Mouse (Mus musculus) forebrain, embryonic 16.5 days (tissue): ENCODE results near the gene Mrpl38. TPM values are rescaled to one million over a fixed set of nuclear protein-coding genes. Genes with fewer than 3 reads are reported as not detected.

Experiments used
- ATAC-seq: fragments of 200-750 bp; cut with Nextera tagmentation; 2 replicates; pipeline ENCODE4 v1.8.0; 2017; ENCODE audit warnings: mild to moderate bottlenecking, moderate library complexity
- H3K27ac ChIP-seq: fragments of 300-500 bp; sonication (generic); 2 replicates; pipeline ENCODE4 v1.5.1; 2014; ENCODE audit warnings: low read length, control low read depth
- H3K27me3 ChIP-seq: fragments of 300-500 bp; sonication (generic); replicated peaks from 2 replicates; pipeline ENCODE4 v1.6.1; 2014; ENCODE audit warnings: low read length; ENCODE audit not compliant: control insufficient read depth, insufficient read depth
- H3K36me3 ChIP-seq: fragments of 300-500 bp; sonication (generic); 2 replicates; pipeline ENCODE4 v1.6.1; 2014; ENCODE audit not compliant: control insufficient read depth, insufficient read depth
- H3K4me1 ChIP-seq: fragments of 300-500 bp; sonication (generic); replicated peaks from 2 replicates; pipeline ENCODE4 v1.6.1; 2014; ENCODE audit warnings: low read length; ENCODE audit not compliant: control insufficient read depth, insufficient read depth
- H3K4me2 ChIP-seq: fragments of 300-500 bp; sonication (generic); 2 replicates; pipeline ENCODE4 v1.6.1; 2014; ENCODE audit warnings: mild to moderate bottlenecking, low read length, control low read depth
- H3K4me3 ChIP-seq: fragments of 300-500 bp; sonication (generic); replicated peaks from 2 replicates; pipeline ENCODE4 v1.5.1; 2014; ENCODE audit warnings: mild to moderate bottlenecking, low read length, control low read depth
- H3K9ac ChIP-seq: fragments of 300-500 bp; sonication (generic); replicated peaks from 2 replicates; pipeline ENCODE4 v1.6.1; 2014; ENCODE audit warnings: low read depth, low read length, control low read depth
- H3K9me3 ChIP-seq: fragments of 300-500 bp; sonication (generic); 2 replicates; pipeline ENCODE4 v1.6.1; 2016; ENCODE audit warnings: low read length; ENCODE audit not compliant: control insufficient read depth
- WGBS: fragments of 180-500 bp; shearing (Covaris S2); extraction: QIAGEN DNeasy Blood & Tissue Kit; methylation state at CpG from one replicate; pipeline ENCODE4 v1.1.7; 2014; 5-methylcytosine and 5-hydroxymethylcytosine counted together
- polyA plus RNA-seq: library from polyadenylated mRNA; unstranded; fragments of >200 nt; fragmentation: Nextera tagmentation; extraction: Ambion mirVana; gene quantifications from 2 replicates; pipeline ENCODE4 v1.2.1, GENCODE M21; 2015

Gene Mrpl38
- polyA plus RNA-seq, 1 experiment from 2014 or later, result 75.2 TPM

DNA sequence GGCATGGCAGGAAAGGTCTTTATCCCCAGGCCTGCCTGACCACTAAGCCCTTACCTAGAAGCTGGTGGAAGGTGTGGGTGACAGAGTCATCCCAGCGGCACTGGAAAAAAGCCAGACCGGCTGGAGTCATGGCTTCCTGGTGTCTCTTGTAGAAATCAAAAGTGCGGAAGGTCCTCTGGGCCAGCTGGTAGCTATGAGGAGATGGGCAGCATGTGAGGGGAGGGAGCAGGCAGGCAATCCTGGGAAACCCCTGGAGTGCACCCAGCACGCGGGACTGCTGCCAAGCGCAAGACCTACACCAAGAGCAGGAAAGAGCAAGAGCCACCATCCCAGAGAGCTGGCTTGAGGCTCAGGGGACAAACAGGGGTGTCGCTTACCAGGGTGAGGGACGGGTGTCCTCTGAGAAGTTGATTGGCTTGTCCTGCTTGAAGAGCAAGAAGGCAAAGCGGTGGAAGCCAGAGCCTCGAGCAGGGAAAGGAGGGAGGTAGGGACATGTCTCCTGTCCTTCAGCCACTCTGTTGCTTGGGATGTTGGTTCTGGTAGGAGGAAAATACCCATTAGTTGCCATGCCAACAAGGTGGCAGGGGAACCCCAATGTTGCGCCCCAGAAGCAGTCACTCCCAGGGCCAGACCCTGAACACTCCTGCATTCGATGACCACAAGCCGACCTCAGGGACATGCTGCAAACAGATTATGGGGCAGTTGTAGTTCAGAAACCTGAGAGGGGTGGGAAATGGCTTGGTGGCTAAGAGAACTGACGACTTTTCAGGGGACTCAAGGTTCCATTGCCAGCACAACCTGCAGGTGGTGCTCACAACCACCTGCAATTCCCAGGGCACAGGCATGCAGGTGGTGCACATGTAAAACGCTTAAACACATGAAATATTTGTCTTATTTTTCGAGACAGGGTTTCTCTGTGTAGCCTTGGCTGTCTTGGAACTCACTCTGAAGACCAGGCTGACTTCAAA, 6.0 kb downstream of the Mrpl38 start:
- ATAC-seq, result no peak
- no peak overlapping the region for H3K4me3 ChIP-seq
- H3K9ac ChIP-seq, result no peak overlapping the region
- H3K27me3 ChIP-seq, result no peaks in the 10 kb centered on the region
- H3K27ac ChIP-seq, result no peak overlapping the region
- H3K36me3 ChIP-seq, result no peaks in the 10 kb centered on the region; the same call in 1 of the 2 replicates
- H3K9me3 ChIP-seq, result no peaks in the 10 kb centered on the region
- 88% methylated on average over 16 of the region's 16 CpGs for WGBS
- H3K4me2 ChIP-seq, result no peak overlapping the region
- H3K4me1 ChIP-seq, result peaks cover 22% of the 10 kb centered on the region

DNA sequence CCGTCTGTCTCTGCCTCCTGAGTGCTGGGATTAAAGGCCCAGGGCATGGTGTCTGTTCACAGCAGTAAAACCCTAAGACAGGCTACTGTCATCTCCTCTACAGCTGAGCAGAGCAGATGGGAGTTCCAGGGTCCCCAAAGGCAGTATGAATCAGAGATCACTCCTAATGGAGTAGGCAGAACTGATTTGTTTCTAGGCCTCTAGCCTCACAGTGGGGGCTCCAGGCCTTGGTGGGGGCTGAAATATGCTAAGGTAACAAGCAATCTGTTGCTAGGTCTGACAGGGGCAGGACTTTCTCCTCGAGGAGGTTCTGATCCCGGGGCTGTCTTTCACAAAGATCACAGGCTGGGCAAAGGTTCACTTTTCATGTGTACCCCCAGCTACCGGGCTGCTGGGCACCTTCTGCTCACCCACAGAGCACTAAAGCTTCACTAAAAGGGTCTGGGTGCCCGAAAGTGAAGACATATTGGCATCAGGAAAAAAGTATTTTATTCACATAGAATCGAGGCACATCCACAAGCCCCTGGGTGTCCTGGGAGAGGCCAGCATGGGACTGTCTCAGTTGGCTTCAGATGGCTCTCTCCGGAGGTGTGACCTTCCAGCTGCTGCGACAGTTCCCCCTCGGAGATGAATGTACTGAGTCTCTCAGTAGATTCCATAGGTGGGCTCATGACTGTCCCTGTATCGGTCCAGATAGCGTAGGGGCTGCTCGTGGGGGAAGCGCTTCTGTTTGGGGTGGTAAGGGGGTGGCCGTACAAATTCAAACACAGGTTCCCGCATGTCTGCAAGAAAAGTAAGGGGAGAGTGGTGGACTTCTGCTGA, 7.1 kb downstream of the Mrpl38 start:
- Histone ChIP-seq H3K27me3 (no peaks in the 10 kb centered on the region), H3K4me1 (peaks cover 23% of the 10 kb centered on the region), H3K9me3 (no peaks in the 10 kb centered on the region), H3K27ac (no peak overlapping the region; the same call in 1 of the 2 replicates), H3K4me3 (peak overlapping the region; percentile 61), H3K9ac (no peak overlapping the region), H3K4me2 (peak overlapping the region; percentile 76), H3K36me3 (no peaks in the 10 kb centered on the region; the same call in 1 of the 2 replicates)
- 83% methylated on average over 15 of the region's 15 CpGs for WGBS
- no peak for ATAC-seq

DNA sequence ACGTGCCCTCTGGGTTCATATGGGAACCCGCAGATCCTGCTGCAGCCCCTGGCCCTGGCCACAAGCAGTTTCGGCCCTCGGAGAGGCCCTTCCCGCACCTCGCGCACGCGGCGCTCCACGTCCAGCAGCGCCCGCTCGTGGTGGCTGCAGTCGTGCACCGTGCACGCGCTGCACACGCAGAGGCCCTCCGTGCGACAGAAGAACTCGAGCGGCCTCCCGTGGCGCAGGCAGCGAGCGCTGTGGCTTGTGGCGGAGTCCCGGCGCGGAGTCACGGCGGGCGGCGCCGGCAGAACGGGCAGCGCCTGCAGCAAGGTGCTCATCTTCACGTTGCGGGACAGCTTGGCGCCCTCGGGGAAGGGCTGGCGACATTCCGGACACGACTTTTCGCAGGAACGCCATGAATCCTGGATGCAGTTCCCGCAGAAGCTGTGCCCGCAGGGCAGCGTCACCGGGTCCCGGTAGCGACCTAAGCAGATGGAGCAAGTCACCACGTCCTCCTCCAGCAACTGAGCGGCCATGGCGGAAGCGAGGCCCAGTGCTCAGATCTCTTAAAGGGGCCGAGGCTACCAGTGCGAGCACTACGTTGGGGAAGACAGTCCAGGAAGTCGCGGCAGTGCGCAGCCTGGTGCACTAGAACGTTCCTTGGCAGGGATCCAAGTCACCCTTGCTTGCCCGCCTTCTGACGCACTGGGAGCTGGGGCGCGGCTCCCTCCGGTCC, 8.0 kb downstream of the Mrpl38 start, which contains the start of gene Trim65:
TSS of gene Trim65 (minus strand) at position 641 of the 718 bp plus-strand sequence.
- ATAC-seq, result peak; percentile 92
- Histone ChIP-seq H3K4me3 (peak within 1 kb of the TSS; percentile 61), H3K4me2 (peak within 1 kb of the TSS; percentile 76), H3K36me3 (no peaks in the 10 kb centered on the region; the same call in 1 of the 2 replicates), H3K9me3 (no peaks in the 10 kb centered on the region), H3K4me1 (peaks cover 23% of the 10 kb centered on the region), H3K27me3 (no peaks in the 10 kb centered on the region), H3K27ac (peak within 1 kb of the TSS; percentile 88), H3K9ac (peak within 1 kb of the TSS; percentile 78)
- WGBS, result under 1% methylated on average over 69 of the region's 69 CpGs

DNA sequence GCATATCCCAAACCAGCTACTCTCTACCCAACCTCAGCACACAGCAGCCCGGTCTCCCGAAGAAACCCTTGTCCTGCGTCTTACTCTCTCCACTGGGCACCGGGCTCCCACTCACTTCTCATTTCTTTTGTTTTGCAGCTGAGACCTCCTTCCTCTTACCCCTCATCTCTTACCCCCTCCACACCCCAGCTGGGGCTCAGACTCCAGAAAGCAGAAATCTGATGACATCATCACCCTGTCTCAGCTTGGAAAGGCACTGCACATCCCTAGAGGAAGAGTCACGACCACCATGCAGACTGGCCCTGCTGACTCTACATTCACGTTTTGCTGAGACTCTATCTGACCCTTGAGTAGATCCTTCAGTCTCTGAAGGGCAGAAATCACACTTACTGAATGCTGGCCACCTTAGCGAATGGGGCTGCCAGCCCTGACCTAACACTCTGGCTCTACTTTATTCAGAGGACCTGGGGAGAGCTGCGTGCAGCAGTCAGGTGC, 8.6 kb downstream of the Mrpl38 start:
- peak; percentile 27 for ATAC-seq
- Histone ChIP-seq H3K4me2 (peak overlapping the region; percentile 76), H3K27me3 (no peaks in the 10 kb centered on the region), H3K9me3 (no peaks in the 10 kb centered on the region), H3K4me3 (peak overlapping the region; percentile 61), H3K4me1 (peaks cover 23% of the 10 kb centered on the region), H3K36me3 (no peaks in the 10 kb centered on the region; the same call in 1 of the 2 replicates), H3K27ac (peak overlapping the region; percentile 88), H3K9ac (peak overlapping the region; percentile 78)
- 38% methylated on average over 8 of the region's 8 CpGs for WGBS

DNA sequence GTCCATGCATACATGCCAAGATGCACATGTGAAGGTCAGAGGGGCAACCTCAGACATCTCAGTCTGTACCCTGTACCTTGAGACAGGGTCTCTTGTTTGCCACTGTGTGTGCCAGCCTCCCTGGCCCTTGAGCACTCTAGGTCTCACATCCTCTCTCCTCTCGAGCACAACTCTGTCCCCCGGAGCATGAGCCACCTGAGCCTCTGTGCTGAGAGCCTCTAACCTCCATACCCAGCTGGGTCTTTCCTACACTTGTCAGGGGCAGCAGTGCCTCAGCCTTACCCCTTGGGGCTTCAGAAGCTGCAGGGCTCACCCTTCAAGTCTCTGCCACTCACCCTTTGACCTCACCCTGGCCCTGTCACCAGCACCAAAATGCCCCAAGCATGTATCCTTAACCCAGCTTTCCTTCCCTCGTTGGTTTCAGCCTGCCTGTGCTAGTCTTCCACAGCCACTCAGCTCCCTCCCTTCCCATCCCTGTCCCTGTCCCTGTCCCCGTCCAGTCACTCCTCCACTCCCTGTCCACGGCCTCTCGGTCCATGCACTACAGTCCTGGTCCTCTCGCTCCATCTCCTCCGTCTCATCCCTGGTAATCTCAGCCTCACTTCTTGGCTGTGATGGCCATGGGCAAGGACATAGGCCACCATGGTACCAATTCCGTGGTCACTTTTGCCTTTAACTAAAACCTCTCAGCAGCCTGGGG, 9.4 kb downstream of the Mrpl38 start:
- no peak for ATAC-seq
- 82% methylated on average over 9 of the region's 9 CpGs for WGBS
- no peaks in the 10 kb centered on the region for H3K27me3 ChIP-seq
- H3K4me1 ChIP-seq, result peaks cover 23% of the 10 kb centered on the region
- H3K4me3 ChIP-seq, result no peak overlapping the region
- no peak overlapping the region for H3K4me2 ChIP-seq
- H3K27ac ChIP-seq, result no peak overlapping the region
- no peaks in the 10 kb centered on the region; the same call in 1 of the 2 replicates for H3K36me3 ChIP-seq
- H3K9ac ChIP-seq, result no peak overlapping the region; the same call in 1 of the 2 replicates
- H3K9me3 ChIP-seq, result no peaks in the 10 kb centered on the region

- ATAC-seq, result no peak
- Histone ChIP-seq H3K27me3 (no peaks in the 10 kb centered on the region), H3K27ac (no peak overlapping the region), H3K4me1 (peaks cover 23% of the 10 kb centered on the region), H3K36me3 (no peaks in the 10 kb centered on the region; the same call in 1 of the 2 replicates), H3K9me3 (no peaks in the 10 kb centered on the region), H3K4me3 (no peak overlapping the region), H3K9ac (no peak overlapping the region), H3K4me2 (no peak overlapping the region)
- WGBS, result 66% methylated on average over 9 of the region's 9 CpGs
Measured at GRCm38 (mm10) chr11:116127986-116128385, 10.7 kb downstream of the Mrpl38 start.

DNA sequence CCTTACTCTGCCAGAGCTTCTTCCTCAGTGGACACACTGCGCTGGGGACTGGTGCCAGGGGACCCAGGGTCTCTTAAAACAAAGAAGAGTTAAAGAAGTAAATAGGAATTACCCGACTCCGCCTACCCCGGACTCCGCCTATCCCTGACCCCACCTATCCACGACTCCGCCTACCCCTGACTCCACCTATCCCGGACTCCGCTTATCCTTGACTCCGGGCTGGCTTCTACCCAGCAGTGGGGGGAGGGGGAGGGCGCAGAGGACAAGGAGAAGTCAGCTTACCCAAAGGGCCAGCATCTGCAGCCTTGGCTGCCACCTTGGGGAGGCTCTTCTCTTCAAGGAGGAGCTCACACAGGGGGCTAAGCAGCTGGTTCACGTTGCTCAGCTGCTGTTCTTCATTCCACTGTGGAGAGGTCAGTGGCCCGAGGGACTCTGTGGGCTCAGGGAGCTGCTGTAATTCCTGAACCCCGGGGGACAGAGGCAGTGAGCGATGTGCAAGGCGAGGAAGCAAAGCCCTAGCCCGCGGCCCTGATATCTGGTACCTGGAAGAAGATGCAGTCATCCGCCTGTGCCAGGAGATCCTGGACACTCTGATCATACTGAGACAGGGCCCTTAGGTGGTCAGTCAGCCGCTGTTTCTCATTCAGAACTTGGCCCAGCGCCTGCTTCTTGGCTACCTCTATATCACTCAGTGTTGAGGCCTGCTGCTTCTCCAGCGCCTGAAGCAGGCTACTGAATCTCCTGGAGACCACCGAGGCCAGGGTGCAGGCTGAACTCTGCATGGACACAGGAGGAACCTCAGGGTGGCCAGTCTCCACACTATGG, 11.3 kb downstream of the Mrpl38 start, which contains the start of gene Trim47:
TSS of gene Trim47 (minus strand) at position 55 of the 825 bp plus-strand sequence.
- Histone ChIP-seq H3K4me3 (no peak within 1 kb of the TSS), H3K9me3 (no peaks in the 10 kb centered on the region), H3K4me2 (no peak within 1 kb of the TSS), H3K4me1 (peaks cover 23% of the 10 kb centered on the region), H3K27me3 (no peaks in the 10 kb centered on the region), H3K9ac (no peak within 1 kb of the TSS), H3K27ac (no peak within 1 kb of the TSS), H3K36me3 (no peaks in the 10 kb centered on the region; the same call in 1 of the 2 replicates)
- 25% methylated on average over 23 of the region's 23 CpGs for WGBS
- no peak for ATAC-seq
